Mouse (Mus musculus) C2C12 (cell line): ENCODE measurements at regions not wholly inside any gene's neighbourhood (a gene's known extent, or its start where the extent isn't known, plus 50 kb on each side); places are given as distances from the start of the nearest gene placed in this dataset.

Experiments used
- H3K27me3 ChIP-seq: one replicate; pipeline ENCODE4 v1.6.1; 2011; ENCODE audit not compliant: control insufficient read depth, insufficient read depth, insufficient read length
- H3K36me3 ChIP-seq: one replicate; pipeline ENCODE4 v1.6.1; 2011; ENCODE audit not compliant: control insufficient read depth, insufficient read depth
- H3K4me3 ChIP-seq: one replicate; pipeline ENCODE4 v1.5.1; 2011; ENCODE audit warnings: mild to moderate bottlenecking, control low read depth; ENCODE audit not compliant: poor library complexity, insufficient read depth, severe bottlenecking
- H3K79me2 ChIP-seq: one replicate; pipeline ENCODE4 v1.6.1; 2011; ENCODE audit not compliant: control insufficient read depth, insufficient read depth
- H3K79me3 ChIP-seq: one replicate; pipeline ENCODE4 v1.6.1; 2011; ENCODE audit warnings: low read depth, control low read depth
- H3ac ChIP-seq: one replicate; pipeline ENCODE3; 2011; ENCODE audit warnings: low read depth; ENCODE audit not compliant: control insufficient read depth, insufficient read length
- CEBPB ChIP-seq: IDR thresholded peaks from one replicate; pipeline ENCODE4 v1.6.1; 2011; ENCODE audit warnings: low read depth, mild to moderate bottlenecking, control low read depth, moderate library complexity
- CTCF ChIP-seq: IDR thresholded peaks from one replicate; pipeline ENCODE4 v1.5.1; 2011; ENCODE audit not compliant: control insufficient read depth, insufficient read depth, insufficient read length
- FOSL1 ChIP-seq: IDR thresholded peaks from one replicate; pipeline ENCODE4 v1.8.0; 2011; ENCODE audit warnings: mild to moderate bottlenecking, low read length; ENCODE audit not compliant: poor library complexity, insufficient read depth, severe bottlenecking
- MAX ChIP-seq: IDR thresholded peaks from one replicate; pipeline ENCODE4 v1.6.1; 2011; ENCODE audit warnings: mild to moderate bottlenecking, control low read depth
- MYOD1 ChIP-seq: IDR thresholded peaks from one replicate; pipeline ENCODE4 v1.6.1; 2011; ENCODE audit warnings: low read depth; ENCODE audit not compliant: control insufficient read depth, insufficient read length
- MYOG ChIP-seq: IDR thresholded peaks from one replicate; pipeline ENCODE4 v1.6.1; 2011; ENCODE audit not compliant: control insufficient read depth, insufficient read length; ENCODE audit errors: extremely low read depth
- USF1 ChIP-seq: IDR thresholded peaks from one replicate; pipeline ENCODE4 v1.6.1; 2011; ENCODE audit warnings: low read depth, mild to moderate bottlenecking, control low read depth, moderate library complexity

DNA sequence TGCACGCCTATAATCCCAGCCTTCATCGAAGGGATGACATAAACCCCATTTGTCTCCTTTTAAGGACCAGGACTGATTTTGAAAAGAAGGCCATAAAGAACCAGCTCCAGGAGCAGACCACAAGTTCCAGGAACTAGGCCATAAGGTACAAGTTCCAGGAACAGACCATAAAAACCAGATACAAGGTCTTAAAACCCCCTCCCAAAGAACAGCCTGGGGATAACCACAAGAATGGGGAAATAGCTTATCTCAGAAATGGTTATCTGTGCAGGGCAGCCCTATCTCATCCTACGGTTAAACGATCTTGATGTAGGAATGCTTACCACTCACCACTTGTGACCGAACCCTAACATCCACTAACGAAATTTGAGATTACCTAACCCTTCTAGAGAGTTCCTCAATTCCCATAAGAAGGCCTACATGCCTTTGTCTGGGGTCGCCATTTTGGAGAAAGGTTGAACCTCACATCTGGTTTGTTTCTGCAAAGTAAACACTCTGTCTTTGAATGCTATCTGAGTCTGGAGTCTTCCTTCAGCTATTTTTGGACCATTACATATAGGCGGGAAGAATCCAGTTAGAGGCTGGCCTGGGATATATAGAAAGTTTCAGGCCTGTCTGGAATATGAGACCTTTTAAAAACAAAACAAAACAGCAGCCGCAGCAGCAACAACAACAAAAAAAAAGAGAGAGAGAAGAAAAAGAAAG, 103.5 kb upstream of the Fut8 start:
- Histone ChIP-seq H3ac (no peak overlapping the region), H3K27me3 (no peaks in the 10 kb centered on the region), H3K79me2 (no peaks in the 10 kb centered on the region), H3K36me3 (no peaks in the 10 kb centered on the region), H3K4me3 (no peak overlapping the region), H3K79me3 (no peaks in the 10 kb centered on the region)
- no peak for TF ChIP-seq CEBPB
- no peak for TF ChIP-seq CTCF
- no peak for TF ChIP-seq USF1
- TF ChIP-seq FOSL1: no peak
- no peak for TF ChIP-seq MAX
- no peak for TF ChIP-seq MYOG
- TF ChIP-seq MYOD1: no peak

DNA sequence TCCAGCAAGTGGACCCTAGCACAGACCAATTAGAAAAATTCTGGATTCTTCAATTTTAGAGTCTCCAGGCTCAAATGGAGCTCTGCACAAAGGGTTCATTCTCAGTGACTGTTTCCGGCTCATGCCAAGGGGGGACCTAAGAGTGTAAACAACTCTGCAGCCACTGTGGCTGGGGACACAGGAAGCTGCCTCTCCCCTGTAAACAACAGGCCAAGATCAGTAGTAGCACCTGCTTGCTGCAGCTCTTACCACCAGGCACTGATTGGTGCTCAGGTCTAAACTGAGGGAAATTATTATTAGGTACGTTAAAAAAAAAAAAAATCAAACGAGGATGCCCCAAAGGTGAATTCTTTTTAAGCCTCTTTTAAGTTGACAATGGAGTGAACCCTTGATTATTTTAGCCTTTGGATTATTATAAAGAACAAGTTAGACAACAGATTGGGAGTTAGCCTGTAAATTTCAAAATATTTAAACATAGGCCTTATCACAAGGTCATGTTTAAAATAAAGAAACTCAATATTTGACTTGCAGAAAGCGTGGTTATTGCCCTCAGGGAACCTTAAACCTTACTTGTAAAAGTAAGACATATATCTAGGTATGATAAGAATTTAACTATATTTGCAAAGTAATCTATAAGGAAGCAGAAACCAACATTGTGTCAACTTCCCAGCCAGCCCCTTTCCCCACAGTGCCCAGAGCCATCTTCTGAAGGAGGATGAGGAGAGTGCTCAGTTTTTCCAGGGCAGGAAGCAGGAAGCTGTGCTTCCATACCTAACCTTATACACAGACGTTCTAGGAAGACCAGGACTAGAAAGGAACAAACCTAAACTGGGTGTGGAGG, 104.2 kb upstream of the Fut8 start:
- Histone ChIP-seq H3K36me3 (no peaks in the 10 kb centered on the region), H3K79me3 (no peaks in the 10 kb centered on the region), H3ac (no peak overlapping the region), H3K27me3 (no peaks in the 10 kb centered on the region), H3K79me2 (no peaks in the 10 kb centered on the region), H3K4me3 (no peak overlapping the region)
- TF ChIP-seq MAX (no peak), CEBPB (no peak)

DNA sequence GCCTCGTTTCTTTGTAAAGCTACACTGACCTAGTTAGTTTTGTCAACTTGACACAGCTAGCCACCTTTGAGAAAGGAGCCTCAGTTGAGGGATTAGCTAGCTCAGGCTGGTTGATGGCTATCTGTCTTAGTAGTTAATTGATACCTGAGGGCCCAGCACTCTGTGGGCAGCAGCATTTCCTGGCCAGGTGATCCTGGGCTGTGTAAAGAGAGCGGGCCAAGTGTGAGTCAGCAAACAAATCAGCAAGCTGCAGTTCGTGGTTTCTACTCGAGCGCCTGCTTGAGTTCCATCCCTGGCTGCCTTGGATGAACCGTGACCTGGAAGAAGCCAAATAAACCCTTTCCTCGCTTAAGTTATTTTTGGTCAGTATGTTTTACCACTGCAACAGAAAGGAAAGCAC, 106.6 kb upstream of the Fut8 start:
- no peaks in the 10 kb centered on the region for H3K79me2 ChIP-seq
- H3ac ChIP-seq: no peak overlapping the region
- no peaks in the 10 kb centered on the region for H3K36me3 ChIP-seq
- H3K27me3 ChIP-seq: no peaks in the 10 kb centered on the region
- H3K4me3 ChIP-seq: no peak overlapping the region
- TF ChIP-seq MYOD1 (peak; percentile 45), MYOG (no peak), USF1 (no peak)
- H3K79me3 ChIP-seq: no peaks in the 10 kb centered on the region

DNA sequence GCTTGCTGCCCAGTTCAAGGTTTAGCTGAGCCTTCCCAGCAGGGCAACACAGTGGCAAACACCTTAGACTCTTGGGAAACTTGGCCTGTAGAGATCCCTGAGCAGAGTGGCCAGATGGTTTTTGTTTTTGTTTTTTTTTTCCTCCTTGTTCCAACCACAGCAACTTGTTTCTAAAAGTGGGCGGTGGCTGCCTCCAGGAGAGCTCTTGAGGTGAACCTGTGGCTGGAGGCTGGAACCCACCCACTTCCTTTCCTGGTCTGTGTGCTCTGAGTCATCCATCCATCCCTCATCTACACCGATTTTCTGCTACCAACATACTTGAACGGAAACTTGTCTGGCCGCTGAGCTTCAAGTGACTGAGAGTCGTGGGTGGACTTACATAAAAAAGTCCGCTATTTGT, 107.4 kb upstream of the Fut8 start:
- Histone ChIP-seq H3K36me3 (no peaks in the 10 kb centered on the region), H3K27me3 (no peaks in the 10 kb centered on the region), H3ac (no peak overlapping the region), H3K79me2 (no peaks in the 10 kb centered on the region), H3K79me3 (no peaks in the 10 kb centered on the region), H3K4me3 (no peak overlapping the region)
- no peak for TF ChIP-seq CEBPB
- TF ChIP-seq MYOG: no peak
- TF ChIP-seq USF1: no peak
- no peak for TF ChIP-seq CTCF
- no peak for TF ChIP-seq MYOD1
- TF ChIP-seq MAX: no peak
- TF ChIP-seq FOSL1: no peak

DNA sequence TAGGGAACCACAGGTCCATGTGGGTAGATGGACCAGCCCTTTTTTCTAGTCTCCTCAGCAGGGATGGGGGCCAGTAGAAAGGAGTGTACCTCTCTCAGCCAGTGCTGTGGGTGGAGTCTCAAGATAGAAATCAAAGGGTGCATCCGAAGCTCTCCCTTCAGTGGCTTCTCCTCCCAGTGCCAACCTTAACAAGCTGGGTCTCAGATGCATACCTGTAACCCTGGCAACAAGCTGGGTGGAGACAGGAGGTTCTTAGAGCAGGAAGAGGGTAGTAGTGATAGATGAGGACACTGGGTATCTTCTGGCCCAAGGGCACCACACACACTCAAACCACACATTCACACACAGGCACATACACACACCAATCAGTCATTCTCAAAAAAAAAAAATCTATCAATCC, 113.7 kb upstream of the Fut8 start:
- H3K79me3 ChIP-seq: no peaks in the 10 kb centered on the region
- H3K4me3 ChIP-seq: no peak overlapping the region
- no peaks in the 10 kb centered on the region for H3K79me2 ChIP-seq
- TF ChIP-seq CTCF (no peak), CEBPB (no peak), MAX (no peak), MYOD1 (no peak), FOSL1 (no peak)
- no peak overlapping the region for H3ac ChIP-seq
- H3K36me3 ChIP-seq: no peaks in the 10 kb centered on the region
- H3K27me3 ChIP-seq: no peaks in the 10 kb centered on the region

DNA sequence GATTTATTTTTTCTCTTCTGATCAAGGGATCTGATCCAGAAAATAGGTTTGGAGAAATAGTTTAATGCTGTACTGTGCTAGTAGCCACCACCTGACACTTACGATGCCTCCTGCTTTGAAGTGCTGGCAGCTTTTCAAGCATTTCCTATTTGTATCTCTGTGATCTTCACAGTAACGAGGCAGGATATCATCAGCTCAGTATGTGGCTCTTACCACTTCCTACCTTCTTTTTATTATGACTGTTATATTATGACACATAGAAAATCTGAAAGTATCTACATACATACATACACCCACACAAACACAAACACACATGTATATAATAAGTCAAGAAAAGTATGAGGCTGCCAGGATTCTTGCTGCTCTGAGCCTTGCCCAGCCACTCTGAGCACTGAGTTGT, 124.4 kb upstream of the Fut8 start:
- no peak overlapping the region for H3ac ChIP-seq
- TF ChIP-seq MYOD1: no peak
- no peak for TF ChIP-seq CEBPB
- TF ChIP-seq MYOG: no peak
- no peak for TF ChIP-seq FOSL1
- no peak for TF ChIP-seq MAX
- no peak for TF ChIP-seq CTCF
- TF ChIP-seq USF1: no peak
- no peaks in the 10 kb centered on the region for H3K79me3 ChIP-seq
- no peaks in the 10 kb centered on the region for H3K36me3 ChIP-seq
- H3K79me2 ChIP-seq: no peaks in the 10 kb centered on the region
- no peak overlapping the region for H3K4me3 ChIP-seq
- H3K27me3 ChIP-seq: no peaks in the 10 kb centered on the region
